Mouse (Mus musculus): ENCODE data around the gene Taar7f. TPM values are rescaled to one million over a fixed set of nuclear protein-coding genes. Genes with fewer than 3 reads are reported as not detected.

Taar7f gene
- not detected in 2 replicates for polyA plus RNA-seq (2015; fragmentation: Nextera tagmentation; extraction: Ambion mirVana)

- no peak within 1 kb of the TSS for H3K4me3 ChIP-seq (ENCODE audit: low read length)
- ATAC-seq (ENCODE audit: low read depth): no peak
- no peak within 1 kb of the TSS for H3K9ac ChIP-seq (ENCODE audit: low read length)
- no peaks in the 10 kb centered on the region for H3K4me1 ChIP-seq (replicated peaks; ENCODE audit: control insufficient read depth, insufficient read depth, low read length)
- H3K27me3 ChIP-seq (ENCODE audit: control insufficient read depth, insufficient read depth, low read depth, low read length): no peaks in the 10 kb centered on the region
- H3K27ac ChIP-seq (ENCODE audit: low read length): no peak within 1 kb of the TSS
- H3K36me3 ChIP-seq (ENCODE audit: control insufficient read depth, insufficient read depth, low read length): no peaks in the 10 kb centered on the region
- no peak within 1 kb of the TSS for H3K4me2 ChIP-seq (ENCODE audit: low read depth, low read length)
- H3K9me3 ChIP-seq (ENCODE audit: control insufficient read depth, low read length): no peaks in the 10 kb centered on the region
Measured at GRCm38 (mm10) chr10:24049210-24049609, at the start of gene Taar7f. Taar7f (plus strand) TSS chr10:24049510.

GRCm38 (mm10) chr10:23999639-24000038, 49.7 kb upstream of the Taar7f start, which contains the start of gene Taar7b:
Taar7b (plus strand) TSS chr10:23999939.
- Histone ChIP-seq H3K27me3 (ENCODE audit: control insufficient read depth, insufficient read depth, low read depth, low read length) (no peaks in the 10 kb centered on the region), H3K4me1 (replicated peaks; ENCODE audit: control insufficient read depth, insufficient read depth, low read length) (no peaks in the 10 kb centered on the region), H3K27ac (ENCODE audit: low read length) (no peak within 1 kb of the TSS), H3K36me3 (ENCODE audit: control insufficient read depth, insufficient read depth, low read length) (no peaks in the 10 kb centered on the region), H3K9me3 (ENCODE audit: control insufficient read depth, low read length) (no peaks in the 10 kb centered on the region), H3K4me3 (ENCODE audit: low read length) (no peak within 1 kb of the TSS), H3K9ac (ENCODE audit: low read length) (no peak within 1 kb of the TSS), H3K4me2 (ENCODE audit: low read depth, low read length) (no peak within 1 kb of the TSS)
- ATAC-seq (ENCODE audit: low read depth): no peak
- WGBS: 64% methylated on average over 1 of the region's 1 CpGs

GRCm38 (mm10) chr10:24006442-24006841, 42.9 kb upstream of the Taar7f start:
- Histone ChIP-seq H3K4me3 (ENCODE audit: low read length) (no peak overlapping the region), H3K36me3 (ENCODE audit: control insufficient read depth, insufficient read depth, low read length) (no peaks in the 10 kb centered on the region), H3K4me2 (ENCODE audit: low read depth, low read length) (no peak overlapping the region), H3K9me3 (ENCODE audit: control insufficient read depth, low read length) (no peaks in the 10 kb centered on the region), H3K27me3 (ENCODE audit: control insufficient read depth, insufficient read depth, low read depth, low read length) (no peaks in the 10 kb centered on the region), H3K4me1 (replicated peaks; ENCODE audit: control insufficient read depth, insufficient read depth, low read length) (no peaks in the 10 kb centered on the region), H3K27ac (ENCODE audit: low read length) (no peak overlapping the region), H3K9ac (ENCODE audit: low read length) (no peak overlapping the region)
- WGBS: 56% methylated on average over 1 of the region's 1 CpGs
- ATAC-seq (ENCODE audit: low read depth): no peak

- no peaks in the 10 kb centered on the region for H3K27me3 ChIP-seq (ENCODE audit: control insufficient read depth, insufficient read depth, low read depth, low read length)
- H3K4me1 ChIP-seq (replicated peaks; ENCODE audit: control insufficient read depth, insufficient read depth, low read length): no peaks in the 10 kb centered on the region
- no peaks in the 10 kb centered on the region for H3K36me3 ChIP-seq (ENCODE audit: control insufficient read depth, insufficient read depth, low read length)
- H3K27ac ChIP-seq (ENCODE audit: low read length): no peak overlapping the region
- H3K4me3 ChIP-seq (ENCODE audit: low read length): no peak overlapping the region
- no peak overlapping the region for H3K4me2 ChIP-seq (ENCODE audit: low read depth, low read length)
- H3K9ac ChIP-seq (ENCODE audit: low read length): no peak overlapping the region
- ATAC-seq (ENCODE audit: low read depth): no peak
- no peaks in the 10 kb centered on the region for H3K9me3 ChIP-seq (ENCODE audit: control insufficient read depth, low read length)
- WGBS: 22% methylated on average over 2 of the region's 2 CpGs
Measured at GRCm38 (mm10) chr10:24007034-24007433, 42.3 kb upstream of the Taar7f start.

GRCm38 (mm10) chr10:24008143-24008542, 41.2 kb upstream of the Taar7f start:
- Histone ChIP-seq H3K36me3 (ENCODE audit: control insufficient read depth, insufficient read depth, low read length) (no peaks in the 10 kb centered on the region), H3K4me3 (ENCODE audit: low read length) (no peak overlapping the region), H3K4me2 (ENCODE audit: low read depth, low read length) (no peak overlapping the region), H3K9me3 (ENCODE audit: control insufficient read depth, low read length) (no peaks in the 10 kb centered on the region), H3K9ac (ENCODE audit: low read length) (no peak overlapping the region), H3K27ac (ENCODE audit: low read length) (no peak overlapping the region), H3K27me3 (ENCODE audit: control insufficient read depth, insufficient read depth, low read depth, low read length) (no peaks in the 10 kb centered on the region), H3K4me1 (replicated peaks; ENCODE audit: control insufficient read depth, insufficient read depth, low read length) (no peaks in the 10 kb centered on the region)
- WGBS: 79% methylated on average over 1 of the region's 1 CpGs
- no peak for ATAC-seq (ENCODE audit: low read depth)

GRCm38 (mm10) chr10:24026922-24027321, 22.4 kb upstream of the Taar7f start, which contains the start of gene Taar7d:
Taar7d (plus strand) TSS chr10:24027222.
- Histone ChIP-seq H3K36me3 (ENCODE audit: control insufficient read depth, insufficient read depth, low read length) (no peaks in the 10 kb centered on the region), H3K4me3 (ENCODE audit: low read length) (no peak within 1 kb of the TSS), H3K9me3 (ENCODE audit: control insufficient read depth, low read length) (no peaks in the 10 kb centered on the region), H3K4me1 (replicated peaks; ENCODE audit: control insufficient read depth, insufficient read depth, low read length) (no peaks in the 10 kb centered on the region), H3K27me3 (ENCODE audit: control insufficient read depth, insufficient read depth, low read depth, low read length) (no peaks in the 10 kb centered on the region), H3K9ac (ENCODE audit: low read length) (no peak within 1 kb of the TSS), H3K27ac (ENCODE audit: low read length) (no peak within 1 kb of the TSS), H3K4me2 (ENCODE audit: low read depth, low read length) (no peak within 1 kb of the TSS)
- no peak for ATAC-seq (ENCODE audit: low read depth)

GRCm38 (mm10) chr10:24031347-24031746, 18.0 kb upstream of the Taar7f start:
- H3K4me1 ChIP-seq (replicated peaks; ENCODE audit: control insufficient read depth, insufficient read depth, low read length): no peaks in the 10 kb centered on the region
- H3K36me3 ChIP-seq (ENCODE audit: control insufficient read depth, insufficient read depth, low read length): no peaks in the 10 kb centered on the region
- no peak for ATAC-seq (ENCODE audit: low read depth)
- H3K4me3 ChIP-seq (ENCODE audit: low read length): no peak overlapping the region
- H3K4me2 ChIP-seq (ENCODE audit: low read depth, low read length): no peak overlapping the region
- H3K27ac ChIP-seq (ENCODE audit: low read length): no peak overlapping the region
- H3K27me3 ChIP-seq (ENCODE audit: control insufficient read depth, insufficient read depth, low read depth, low read length): no peaks in the 10 kb centered on the region
- H3K9ac ChIP-seq (ENCODE audit: low read length): no peak overlapping the region
- H3K9me3 ChIP-seq (ENCODE audit: control insufficient read depth, low read length): no peaks in the 10 kb centered on the region

GRCm38 (mm10) chr10:24037314-24037713, 12.0 kb upstream of the Taar7f start, which contains the start of gene Taar7e:
Taar7e (plus strand) TSS chr10:24037614.
- H3K4me2 ChIP-seq (ENCODE audit: low read depth, low read length): no peak within 1 kb of the TSS
- H3K36me3 ChIP-seq (ENCODE audit: control insufficient read depth, insufficient read depth, low read length): no peaks in the 10 kb centered on the region
- H3K4me1 ChIP-seq (replicated peaks; ENCODE audit: control insufficient read depth, insufficient read depth, low read length): no peaks in the 10 kb centered on the region
- no peak within 1 kb of the TSS for H3K9ac ChIP-seq (ENCODE audit: low read length)
- ATAC-seq (ENCODE audit: low read depth): no peak
- no peak within 1 kb of the TSS for H3K27ac ChIP-seq (ENCODE audit: low read length)
- no peaks in the 10 kb centered on the region for H3K9me3 ChIP-seq (ENCODE audit: control insufficient read depth, low read length)
- no peak within 1 kb of the TSS for H3K4me3 ChIP-seq (ENCODE audit: low read length)
- no peaks in the 10 kb centered on the region for H3K27me3 ChIP-seq (ENCODE audit: control insufficient read depth, insufficient read depth, low read depth, low read length)
- WGBS: 86% methylated on average over 2 of the region's 2 CpGs

GRCm38 (mm10) chr10:24040120-24040869, 9.0 kb upstream of the Taar7f start:
- Histone ChIP-seq H3K36me3 (ENCODE audit: control insufficient read depth, insufficient read depth, low read length) (no peaks in the 10 kb centered on the region), H3K4me3 (ENCODE audit: low read length) (no peak overlapping the region), H3K9me3 (ENCODE audit: control insufficient read depth, low read length) (no peaks in the 10 kb centered on the region), H3K9ac (ENCODE audit: low read length) (no peak overlapping the region), H3K4me2 (ENCODE audit: low read depth, low read length) (no peak overlapping the region), H3K4me1 (replicated peaks; ENCODE audit: control insufficient read depth, insufficient read depth, low read length) (no peaks in the 10 kb centered on the region), H3K27me3 (ENCODE audit: control insufficient read depth, insufficient read depth, low read depth, low read length) (no peaks in the 10 kb centered on the region), H3K27ac (ENCODE audit: low read length) (no peak overlapping the region)
- WGBS: 46% methylated on average over 2 of the region's 2 CpGs
- ATAC-seq (ENCODE audit: low read depth): no peak
